Mouse (Mus musculus) inflammation-experienced regulatory T-cells, adult 16 weeks (primary cell): ENCODE results near the gene Olfr1490. TPM values are rescaled to one million over a fixed set of nuclear protein-coding genes. Genes with fewer than 3 reads are reported as not detected.

ENCODE experiments used
- polyA plus RNA-seq: library from polyadenylated mRNA; unstranded; fragments of 100-300 nt; shearing (Covaris generic); gene quantifications from one replicate; pipeline ENCODE4 v1.2.1, GENCODE M21; 2017

Olfr1490 gene
- polyA plus RNA-seq: not detected

DNA sequence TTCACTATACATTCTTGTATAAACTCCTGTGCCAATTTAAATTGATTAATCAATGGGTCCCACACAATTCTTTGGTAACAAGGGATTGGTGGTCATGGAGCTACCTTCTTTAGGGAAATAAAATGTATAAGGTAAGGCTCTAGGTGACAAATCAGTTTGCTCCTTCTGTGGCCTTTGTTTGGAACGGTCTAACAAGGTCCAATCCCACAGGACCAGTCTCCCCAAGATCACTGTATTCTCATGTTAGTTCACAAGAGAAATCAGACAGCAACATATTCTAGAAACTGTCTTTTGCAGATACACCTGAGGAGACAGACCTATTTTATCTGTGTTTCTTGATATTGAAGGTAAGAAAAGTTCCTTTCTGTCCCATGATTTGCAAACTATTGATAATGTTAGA is at the start of gene Olfr1490:
Gene Olfr1490, plus strand, starts transcription at position 301 of the 400 bp plus-strand sequence.

DNA sequence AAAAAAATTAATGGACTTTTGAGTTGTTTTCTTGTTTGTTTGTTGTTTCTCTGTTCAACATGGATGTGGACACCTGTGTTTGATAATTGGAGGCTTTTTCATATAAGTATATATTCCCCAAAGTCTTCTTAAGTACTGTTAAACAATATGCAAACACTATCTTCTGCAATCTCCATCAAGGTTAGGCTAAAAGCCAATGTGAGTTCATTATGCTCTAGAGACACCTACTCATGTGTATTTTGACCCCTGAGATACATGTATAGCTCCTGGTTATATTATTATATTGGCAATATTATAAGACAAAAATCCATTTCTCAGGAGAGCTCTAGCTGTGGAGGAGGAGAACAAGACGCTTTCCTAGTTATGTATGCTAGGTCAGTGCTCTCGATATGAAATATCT is 33.8 kb upstream of the Olfr1490 start, which contains the start of gene Olfr1487:
Gene Olfr1487, plus strand, starts transcription at position 301 of the 400 bp plus-strand sequence.

DNA sequence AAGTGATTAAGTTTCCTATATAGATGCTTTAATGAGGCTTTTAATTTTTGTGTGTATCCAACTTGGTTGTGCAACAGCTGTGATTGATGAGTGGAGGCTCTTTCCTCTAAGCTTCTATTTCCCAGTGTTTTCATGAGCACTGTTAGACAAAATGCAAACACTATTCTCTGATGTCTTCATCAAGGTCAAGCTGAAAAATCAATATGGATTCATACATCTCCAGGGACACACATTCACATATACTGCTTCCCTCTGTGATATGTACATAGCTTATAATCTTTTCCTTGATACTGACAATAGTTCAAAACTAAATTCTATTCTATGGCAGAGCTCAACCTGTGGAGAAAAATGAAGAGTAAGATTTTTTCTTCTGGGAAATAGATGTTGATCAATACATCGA is 19.6 kb upstream of the Olfr1490 start, which contains the start of gene Olfr1489:
Gene Olfr1489, plus strand, starts transcription at position 301 of the 400 bp plus-strand sequence.

DNA sequence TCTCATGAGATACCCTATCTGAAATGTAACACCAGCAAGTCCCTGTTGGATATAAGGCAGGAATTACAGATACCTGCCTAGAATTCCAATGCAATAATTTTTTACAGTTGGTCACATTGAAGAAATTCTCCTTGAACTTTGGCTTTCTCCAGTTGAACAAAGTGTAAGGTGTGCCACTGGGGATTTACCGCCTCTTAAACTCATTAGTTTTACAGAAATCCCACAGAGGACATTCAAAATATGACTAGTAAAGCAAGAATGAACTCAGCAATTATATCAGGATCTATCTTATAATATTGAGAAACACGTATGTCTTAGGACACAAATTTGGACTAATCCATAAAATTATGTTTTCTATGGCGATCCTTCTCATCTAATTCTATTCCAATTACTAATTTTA is 46.1 kb downstream of the Olfr1490 start, which contains the start of gene Olfr1491:
Gene Olfr1491, plus strand, starts transcription at position 301 of the 400 bp plus-strand sequence.

Other genes starting within 250 kb of the Olfr1490 start
- gene Olfr1469, start 243.2 kb upstream of the Olfr1490 start, polyA plus RNA-seq: not detected
- gene Olfr1471, start 207.7 kb upstream of the Olfr1490 start, polyA plus RNA-seq: not detected
- gene Olfr1472, start 195.0 kb upstream of the Olfr1490 start, polyA plus RNA-seq: not detected
- gene Olfr1474, start 181.5 kb upstream of the Olfr1490 start, polyA plus RNA-seq: not detected
- gene Olfr1475, start 170.9 kb upstream of the Olfr1490 start, polyA plus RNA-seq: not detected
- not detected for gene Olfr1477, start 150.5 kb upstream of the Olfr1490 start, polyA plus RNA-seq
- gene Olfr1480, start 123.2 kb upstream of the Olfr1490 start, polyA plus RNA-seq: not detected
- gene Olfr1484, start 67.6 kb upstream of the Olfr1490 start, polyA plus RNA-seq: not detected
- gene Olfr1487, start 33.7 kb upstream of the Olfr1490 start, polyA plus RNA-seq: not detected
- gene Olfr1489, start 19.5 kb upstream of the Olfr1490 start, polyA plus RNA-seq: not detected
- not detected for gene Olfr1491, start 46.2 kb downstream of the Olfr1490 start, polyA plus RNA-seq
- gene Olfr1493-ps1, start 72.2 kb downstream of the Olfr1490 start, polyA plus RNA-seq: not detected
- not detected for gene Olfr1494, start 88.6 kb downstream of the Olfr1490 start, polyA plus RNA-seq
- gene Olfr1495, start 113.5 kb downstream of the Olfr1490 start, polyA plus RNA-seq: not detected
- not detected for gene Olfr1496, start 126.8 kb downstream of the Olfr1490 start, polyA plus RNA-seq
- gene Olfr1497, start 147.1 kb downstream of the Olfr1490 start, polyA plus RNA-seq: not detected
- not detected for gene Olfr1499, start 168.4 kb downstream of the Olfr1490 start, polyA plus RNA-seq
- gene Olfr1500, start 179.4 kb downstream of the Olfr1490 start, polyA plus RNA-seq: not detected
- gene Olfr1501, start 199.6 kb downstream of the Olfr1490 start, polyA plus RNA-seq: not detected
- gene Olfr1502, start 210.7 kb downstream of the Olfr1490 start, polyA plus RNA-seq: not detected
- not detected for gene Olfr1504, start 246.8 kb downstream of the Olfr1490 start, polyA plus RNA-seq